Mouse (Mus musculus): ENCODE measurements around the gene Krtap6-2.

Krtap6-2 gene

GRCm38 (mm10) chr16:89420011-89420410, at the start of gene Krtap6-2:
Gene Krtap6-2 (minus strand): TSS chr16:89420111.
- DNase-seq (ENCODE audit: low spot score), result no peak

- DNase-seq (ENCODE audit: low spot score), result no peak
These were observed 41.3 kb upstream of the Krtap6-2 start for GRCm38 (mm10) chr16:89461189-89461588.

GRCm38 (mm10) chr16:89429586-89429985, 9.7 kb upstream of the Krtap6-2 start:
- DNase-seq (ENCODE audit: low spot score), result no peak

GRCm38 (mm10) chr16:89425310-89425709, 5.4 kb upstream of the Krtap6-2 start:
- DNase-seq (ENCODE audit: low spot score), result no peak

- no peak for DNase-seq (ENCODE audit: low spot score)
These were observed 3.6 kb downstream of the Krtap6-2 start for GRCm38 (mm10) chr16:89416311-89416710.

- no peak for DNase-seq (ENCODE audit: low spot score)
These were observed 9.4 kb downstream of the Krtap6-2 start for GRCm38 (mm10) chr16:89410345-89411068.

GRCm38 (mm10) chr16:89403768-89404167, 16.1 kb downstream of the Krtap6-2 start, which contains the start of gene Krtap21-1:
Gene Krtap21-1 (minus strand): TSS chr16:89403868.
- DNase-seq (ENCODE audit: low spot score), result no peak

- DNase-seq (ENCODE audit: low spot score), result no peak
These were observed 47.0 kb downstream of the Krtap6-2 start for GRCm38 (mm10) chr16:89372734-89373461.
